Mouse (Mus musculus) lung, postnatal 0 days (tissue): Measurements from ENCODE around the gene Elavl4.

Experiments
- CTCF ChIP-seq: IDR thresholded peaks from 2 replicates; pipeline ENCODE4 v1.5.1; 2016; ENCODE audit warnings: antibody characterized with exemption, mild to moderate bottlenecking
- EP300 ChIP-seq: IDR thresholded peaks from 2 replicates; pipeline ENCODE4 v1.6.1; 2016; ENCODE audit warnings: antibody characterized with exemption, mild to moderate bottlenecking, control low read depth

GRCm38 (mm10) chr4:110293238-110293637, 58.5 kb downstream of the Elavl4 start:
- TF ChIP-seq EP300 = no peak
- TF ChIP-seq CTCF = no peak
